Mouse (Mus musculus) liver, embryonic 14.5 days (tissue): ENCODE results near the gene Ttf2.

Source experiments
- CTCF ChIP-seq: IDR thresholded peaks from 2 replicates; pipeline ENCODE4 v1.5.1; 2016; ENCODE audit warnings: antibody characterized with exemption, low read depth, control low read depth
- EP300 ChIP-seq: IDR thresholded peaks from 2 replicates; pipeline ENCODE4 v1.6.1; 2016; ENCODE audit warnings: antibody characterized with exemption, low read depth

DNA sequence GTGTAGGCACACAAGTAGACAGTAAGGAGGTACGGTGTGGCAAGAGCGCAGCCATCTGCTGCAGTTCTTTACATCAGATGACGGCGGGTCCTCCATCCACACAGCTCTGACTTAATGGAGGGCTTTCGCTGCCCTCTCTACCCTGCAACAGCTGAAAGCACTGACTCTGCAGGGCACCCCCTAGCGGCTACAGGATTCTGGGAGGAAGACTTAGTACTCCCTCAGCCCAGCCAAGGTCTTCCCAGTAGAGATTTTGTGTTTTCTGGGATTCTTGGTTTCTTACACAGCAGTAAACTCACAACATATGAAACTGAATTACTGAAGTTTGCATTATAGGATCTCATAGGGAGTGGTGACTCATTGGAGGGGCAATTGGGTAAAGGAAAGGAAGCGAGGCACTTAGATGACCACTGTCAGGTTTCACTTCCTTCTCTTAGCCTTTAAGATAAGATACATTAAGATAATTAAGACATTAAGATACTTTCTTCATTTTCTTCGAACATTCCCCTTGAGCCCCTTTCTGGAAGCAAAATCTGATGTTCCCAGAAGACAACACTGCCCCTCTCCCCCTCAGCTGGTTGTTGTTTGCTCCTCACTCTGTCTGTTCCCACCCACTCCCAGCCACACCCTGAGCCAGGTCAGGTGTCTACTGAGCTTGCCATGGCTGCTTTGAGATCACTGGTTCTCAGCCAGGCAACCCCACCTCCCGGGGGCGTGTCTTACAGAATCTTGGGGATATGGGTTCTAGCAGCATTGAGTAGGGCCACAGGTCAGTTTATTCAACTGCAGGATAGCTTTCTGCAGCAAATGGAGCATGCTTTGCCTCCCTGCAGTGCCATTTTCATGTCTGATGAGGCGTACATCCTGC lies 37.2 kb downstream of the Ttf2 start:
- TF ChIP-seq CTCF = peak; percentile 42
- TF ChIP-seq EP300 = no peak
